Comparison of ENCODE assay signal across 16 mouse cellular contexts in the genomic region with DNA sequence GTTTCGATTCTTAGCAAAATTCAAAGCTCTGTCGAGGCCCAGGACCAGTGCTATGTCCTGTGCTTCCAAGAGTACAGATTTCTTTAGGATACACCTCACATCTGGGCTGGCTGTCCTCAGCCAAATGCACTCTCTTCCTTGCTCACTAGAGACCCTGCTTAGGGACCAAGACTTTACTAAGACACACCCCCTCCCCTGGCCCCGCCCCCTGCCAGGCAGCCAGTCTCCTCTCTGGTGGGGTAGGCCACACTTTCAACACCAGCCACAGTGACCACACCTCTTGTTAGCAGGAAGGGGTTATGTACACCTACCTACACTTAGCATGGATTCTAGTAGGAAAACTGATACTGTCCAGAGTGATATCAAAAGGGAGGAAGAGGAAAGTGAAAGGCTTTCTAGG.
A peak's percentile ranks its signal among the peaks of the same experiment; 100 is the strongest.
DNase-seq lines count a peak whose midpoint lies in the region; ATAC-seq lines count a peak whose summit lies in the region.
"Had no signal": no experiment of that assay in that cellular context is flagged by ENCODE, and none has a peak within 500 bp of the region (broad histone marks: within the 10 kb centered on the region; RNA-seq: fewer than 3 reads in every experiment).

No protein-coding gene starts in this region.

- intact Hi-C loops in heart, postnatal 14 days (cut with DNase I) = no loop called here

- 62% methylated on average over 3 of the region's 3 CpGs for WGBS in heart, embryonic 12.5 days
- 75% methylated on average over 3 of the region's 3 CpGs for WGBS in kidney, embryonic 16.5 days

- no peak for DNase-seq in heart, postnatal 14 days
- DNase-seq in kidney, adult 8-10 months = no peak
- DNase-seq in heart, postnatal 4 days = peak; percentile 52
- DNase-seq: adrenal gland, adult 8-10 months; lung, adult 18-20 months; lung, postnatal 36 days had no signal

- H3K4me2 ChIP-seq in heart, embryonic 12.5 days = peak overlapping the region; percentile 13
- no peak overlapping the region for H3K4me2 ChIP-seq in kidney, embryonic 16.5 days (replicated peaks; ENCODE audit: low read depth, low read length)
- H3K4me2 ChIP-seq: hindbrain, embryonic 13.5 days; limb, embryonic 12.5 days; midbrain, embryonic 12.5 days had no signal

- H3K9me3 ChIP-seq in heart, embryonic 12.5 days (replicated peaks) = no peaks in the 10 kb centered on the region
- no peaks in the 10 kb centered on the region for H3K9me3 ChIP-seq in kidney, embryonic 16.5 days (ENCODE audit: low read length)
- H3K9me3 ChIP-seq: hindbrain, embryonic 13.5 days; limb, embryonic 12.5 days; midbrain, embryonic 12.5 days had no signal

- H3K9ac ChIP-seq in heart, embryonic 12.5 days = no peak overlapping the region; the same call in 1 of the 2 replicates
- H3K9ac ChIP-seq in kidney, embryonic 16.5 days (replicated peaks; ENCODE audit: low read length) = no peak overlapping the region
- H3K9ac ChIP-seq: hindbrain, embryonic 13.5 days; limb, embryonic 12.5 days; midbrain, embryonic 12.5 days had no signal

- peaks cover 85% of the 10 kb centered on the region for H3K4me1 ChIP-seq in heart, embryonic 12.5 days (replicated peaks)
- peaks cover 49% of the 10 kb centered on the region for H3K4me1 ChIP-seq in kidney, embryonic 16.5 days (ENCODE audit: insufficient read depth, low read length)
- H3K4me1 ChIP-seq: midbrain, embryonic 12.5 days had no signal

- no peak for ATAC-seq in heart, embryonic 12.5 days (ENCODE audit: insufficient number of reproducible peaks, low FRiP score)
- peak; percentile 46; the same call in 1 of the 2 replicates for ATAC-seq in kidney, embryonic 16.5 days (ENCODE audit: low FRiP score, low TSS enrichment)
- peak; percentile 59 for ATAC-seq in granulocyte monocyte progenitor cell, adult 5-6 weeks (replicated peaks; ENCODE audit: poor library complexity, severe bottlenecking)
- ATAC-seq in megakaryocyte progenitor cell, adult 5-6 weeks (replicated peaks; ENCODE audit: poor library complexity) = no peak
- ATAC-seq: forebrain, embryonic 16.5 days had no signal

- no peaks in the 10 kb centered on the region for H3K27me3 ChIP-seq in heart, embryonic 12.5 days (replicated peaks)
- H3K27me3 ChIP-seq in kidney, embryonic 16.5 days (ENCODE audit: insufficient read depth, low read length) = no peaks in the 10 kb centered on the region
- H3K27me3 ChIP-seq: hindbrain, embryonic 13.5 days; limb, embryonic 12.5 days; midbrain, embryonic 12.5 days had no signal

- no peak overlapping the region for H3K4me3 ChIP-seq in heart, embryonic 12.5 days
- H3K4me3 ChIP-seq in kidney, embryonic 16.5 days (ENCODE audit: low read length) = no peak overlapping the region
- H3K4me3 ChIP-seq: erythroblast, embryonic 14.5 days; hindbrain, embryonic 13.5 days; limb, embryonic 12.5 days; midbrain, embryonic 12.5 days; myocyte had no signal

- H3K36me3 ChIP-seq in heart, embryonic 12.5 days = no peaks in the 10 kb centered on the region
- no peaks in the 10 kb centered on the region for H3K36me3 ChIP-seq in kidney, embryonic 16.5 days (ENCODE audit: insufficient read depth, low read length)
- H3K36me3 ChIP-seq: hindbrain, embryonic 13.5 days; limb, embryonic 12.5 days; midbrain, embryonic 12.5 days had no signal

- peak overlapping the region; percentile 89 for H3K27ac ChIP-seq in heart, embryonic 12.5 days (ENCODE audit: poor library complexity, severe bottlenecking)
- H3K27ac ChIP-seq in kidney, embryonic 16.5 days (ENCODE audit: low read length) = no peak overlapping the region
- H3K27ac ChIP-seq: hindbrain, embryonic 13.5 days; limb, embryonic 12.5 days; midbrain, embryonic 12.5 days had no signal

Comparison
In these comparisons a context has a peak if more than half of its experiments do, and no peak if none do; other contexts are left out.
1. ATAC-seq: peak in kidney, embryonic 16.5 days (single experiment) and granulocyte monocyte progenitor cell, adult 5-6 weeks (single experiment); none in heart, embryonic 12.5 days (single experiment) and megakaryocyte progenitor cell, adult 5-6 weeks (single experiment).